Mouse (Mus musculus) erythroblast, embryonic 14.5 days (primary cell): ENCODE data around the gene 4930507D05Rik.

ENCODE experiments used
- GATA1 ChIP-seq: IDR thresholded peaks from 2 replicates; pipeline ENCODE4 v1.6.1; 2012; ENCODE audit warnings: low read length, inconsistent platforms, mixed read lengths
- TAL1 ChIP-seq: IDR thresholded peaks from 3 replicates; pipeline ENCODE4 v1.6.1; 2012; ENCODE audit warnings: low read length, inconsistent platforms, mixed read lengths

- no peak for TF ChIP-seq GATA1
- TF ChIP-seq TAL1: no peak
These were observed 39.0 kb downstream of the 4930507D05Rik start for GRCm38 (mm10) chr10:62488266-62488665.
